Mouse (Mus musculus) embryonic stem cell, embryonic (primary cell): ENCODE measurements around the gene Rab8a.

Source experiments
- CTCF ChIA-PET, 4 experiments: fragments of 300-600 bp in 2 of 4; fragments of 350-600 bp in 2 of 4; sonication (Branson Sonifier 250); formaldehyde crosslinking; loops; one replicate each; lab custom pipeline; 2022; ENCODE audit warnings: inconsistent platforms in 2 of 4; lab: Charles Lee
- POLR2A ChIA-PET, 4 experiments: fragments of 300-600 bp in 2 of 4; fragments of 350-600 bp in 2 of 4; sonication (Branson Sonifier 250); formaldehyde crosslinking; loops; one replicate each; lab custom pipeline; 2022; ENCODE audit warnings: antibody characterized with exemption in 4 of 4, inconsistent platforms in 1 of 4; lab: Charles Lee

Gene Rab8a

DNA sequence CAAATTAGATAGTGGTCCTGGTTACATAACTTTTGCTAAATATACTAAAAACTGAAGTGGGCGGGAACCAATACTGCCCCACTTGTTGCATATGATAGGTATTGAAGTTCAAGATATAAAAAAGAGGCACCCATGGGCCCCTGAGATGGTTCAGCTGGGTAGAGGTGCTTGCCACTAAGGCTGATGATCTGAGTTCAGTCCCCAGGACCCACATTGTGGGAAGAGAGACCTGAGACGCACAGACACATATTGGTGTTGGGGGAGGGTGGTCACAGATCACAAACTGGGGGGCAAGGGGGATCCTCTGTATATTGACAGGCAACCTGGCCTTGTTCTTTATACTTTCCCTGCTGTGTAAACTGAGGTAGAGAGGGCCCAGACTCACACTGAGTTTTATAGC lies 23.6 kb upstream of the Rab8a start:
- ChIA-PET CTCF (interaction anchor here in 1 of 4 experiments (1.0 kb wide), 1 partner anchor 103 kb away, joined by 4 read pairs; the partner anchor contains the start of gene Ap1m1), POLR2A (interaction anchor here (0.5 to 17.3 kb wide), 26 partner anchors 9 to 1495 kb away, joined by 3 to 278 read pairs (median 4); partner anchors contain the start of genes Ap1m1 (in 2 of the 4), Fam32a (in 1 of the 4), Fcho1 (in 1 of the 4) and Hsh2d (in 1 of the 4))

DNA sequence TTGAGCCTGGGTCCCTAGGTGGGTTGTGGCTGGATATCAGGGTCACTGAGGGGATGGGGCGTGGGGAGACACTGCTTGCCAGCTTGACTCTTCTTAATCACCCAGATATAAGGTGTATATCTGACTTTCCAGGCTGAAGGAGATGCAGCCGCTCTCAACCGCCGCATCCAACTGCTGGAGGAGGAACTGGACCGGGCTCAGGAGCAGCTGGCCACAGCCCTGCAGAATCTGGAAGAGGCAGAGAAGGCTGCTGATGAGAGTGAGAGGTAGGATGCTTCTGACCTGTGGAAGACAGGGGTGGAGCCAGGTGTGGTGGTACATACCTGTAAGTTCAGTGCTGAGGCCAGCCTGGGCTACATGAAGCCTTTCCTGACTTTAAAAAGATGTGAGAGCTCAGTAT lies 22.5 kb upstream of the Rab8a start:
- POLR2A ChIA-PET, result interaction anchor here in 3 of 4 experiments (0.7 to 17.3 kb wide), 7 partner anchors 8 to 413 kb away, joined by 3 to 278 read pairs (median 5); partner anchors contain the start of genes Ap1m1 (in 1 of the 3) and Fcho1 (in 1 of the 3)
- CTCF ChIA-PET, result no interaction called here

GRCm38 (mm10) chr8:72143256-72143824 lies 17.7 kb upstream of the Rab8a start:
- POLR2A ChIA-PET, result interaction anchor here in 2 of 4 experiments (0.7 to 17.3 kb wide), 6 partner anchors 9 to 175 kb away, joined by 3 to 278 read pairs (median 3); partner anchors contain the start of genes Klf2 (in 1 of the 2) and Tpm4 (in 1 of the 2)

GRCm38 (mm10) chr8:72144345-72144975 lies 16.5 kb upstream of the Rab8a start:
- CTCF ChIA-PET, result interaction anchor here in 1 of 4 experiments (0.7 kb wide), 1 partner anchor 96 kb away, joined by 9 read pairs; the partner anchor contains the start of gene Ap1m1
- POLR2A ChIA-PET, result interaction anchor here in 3 of 4 experiments (0.6 to 17.3 kb wide), 6 partner anchors 3 to 387 kb away, joined by 3 to 278 read pairs (median 24); partner anchors contain the start of gene Tpm4 (in 2 of the 3)

More at GRCm38 (mm10) chr8:72143256-72143824, 17.7 kb upstream of the Rab8a start:
- CTCF ChIA-PET, result interaction anchor here in 1 of 4 experiments (0.7 kb wide), 1 partner anchor 97 kb away, joined by 9 read pairs; the partner anchor contains the start of gene Ap1m1

GRCm38 (mm10) chr8:72145511-72145910 lies 15.5 kb upstream of the Rab8a start:
- ChIA-PET CTCF (no interaction called here), POLR2A (interaction anchor here in 3 of 4 experiments (0.5 to 17.3 kb wide), 8 partner anchors 4 to 67 kb away, joined by 3 to 278 read pairs (median 5); partner anchors contain the start of genes Tpm4 (in 2 of the 3) and Cib3 (in 1 of the 3))

DNA sequence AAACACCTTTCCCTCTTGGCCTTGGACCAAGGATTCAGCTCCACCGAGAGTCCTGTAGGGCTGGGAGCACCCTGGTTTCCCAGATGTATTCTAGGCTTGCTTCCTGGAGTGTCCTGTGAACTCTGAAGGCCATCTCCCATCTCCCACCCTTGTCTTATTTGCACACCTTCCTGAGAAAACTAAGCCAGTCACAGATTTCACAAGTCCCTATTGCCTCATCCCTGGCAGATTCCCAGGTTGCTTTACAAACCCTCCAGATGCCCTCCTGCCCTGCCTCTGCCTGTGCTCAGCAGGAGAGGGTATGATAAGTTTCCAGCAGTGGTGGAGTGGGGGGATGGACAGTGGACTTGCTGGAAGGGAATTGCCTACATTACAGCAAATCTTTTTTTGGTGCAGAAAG lies 14.9 kb upstream of the Rab8a start:
- ChIA-PET CTCF (no interaction called here), POLR2A (interaction anchor here (0.5 to 17.3 kb wide), 14 partner anchors 5 to 249 kb away, joined by 3 to 278 read pairs (median 4); partner anchors contain the start of genes Tpm4 (in 2 of the 4) and Cib3 (in 1 of the 4))

DNA sequence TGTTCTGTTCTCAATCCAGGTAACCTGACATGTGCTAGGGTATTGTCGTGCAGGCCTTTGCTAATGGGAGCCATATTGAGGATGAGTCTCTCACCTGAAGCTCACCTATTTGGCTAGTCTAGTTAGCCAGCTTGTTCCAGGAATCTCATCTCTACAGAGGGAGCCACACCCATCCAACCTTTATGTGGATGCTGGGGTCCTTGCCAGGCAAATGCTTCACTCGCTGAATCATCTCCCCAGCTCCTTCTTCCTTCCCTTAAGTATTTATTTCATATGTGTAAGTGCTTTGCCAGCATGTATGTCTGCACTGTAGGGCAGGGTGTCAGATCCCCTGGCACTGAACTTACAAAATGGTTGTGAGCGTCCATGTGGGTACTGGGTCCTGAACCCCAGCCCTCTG lies 14.4 kb upstream of the Rab8a start:
- ChIA-PET POLR2A (interaction anchor here (1.0 to 17.3 kb wide), 11 partner anchors 5 to 249 kb away, joined by 3 to 278 read pairs (median 5); partner anchors contain the start of gene Tpm4 (in 2 of the 4)), CTCF (no interaction called here)

GRCm38 (mm10) chr8:72147266-72147665 lies 13.7 kb upstream of the Rab8a start:
- CTCF ChIA-PET, result interaction anchor here in 1 of 4 experiments (1.1 kb wide), 1 partner anchor 30 kb away, joined by 5 read pairs; no protein-coding TSS in a partner anchor
- POLR2A ChIA-PET, result interaction anchor here (0.7 to 17.3 kb wide), 14 partner anchors 5 to 248 kb away, joined by 3 to 278 read pairs (median 4); partner anchors contain the start of genes Tpm4 (in 2 of the 4) and Ap1m1 (in 1 of the 4)

DNA sequence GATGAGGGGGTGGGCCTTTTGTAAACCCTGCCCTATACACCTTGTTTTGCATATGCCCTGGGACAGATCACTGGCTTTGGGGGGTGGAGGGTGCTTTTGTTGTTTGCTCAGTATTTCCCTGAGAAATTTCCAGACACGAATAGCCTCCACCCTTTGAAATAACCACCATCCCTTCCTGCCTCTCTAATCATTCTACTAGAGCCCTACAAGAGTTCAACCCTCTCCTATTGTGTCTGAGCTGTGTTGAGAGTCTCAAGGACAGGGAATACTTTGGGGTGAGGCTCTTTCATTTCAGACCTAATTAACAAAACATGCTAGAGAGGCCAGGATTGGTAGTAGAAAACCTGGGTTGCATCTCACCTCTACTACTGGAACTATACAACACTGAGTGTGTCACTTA lies 11.9 kb upstream of the Rab8a start:
- ChIA-PET POLR2A (interaction anchor here (0.6 to 17.3 kb wide), 10 partner anchors 3 to 91 kb away, joined by 3 to 278 read pairs (median 4); partner anchors contain the start of genes Ap1m1 (in 1 of the 4) and Tpm4 (in 1 of the 4)), CTCF (no interaction called here)

GRCm38 (mm10) chr8:72151418-72152078 lies 9.5 kb upstream of the Rab8a start:
- CTCF ChIA-PET, result no interaction called here
- POLR2A ChIA-PET, result interaction anchor here in 3 of 4 experiments (0.7 to 16.0 kb wide), 6 partner anchors 10 to 326 kb away, joined by 3 to 278 read pairs (median 3); partner anchors contain the start of gene Tpm4 (in 1 of the 3)

- ChIA-PET POLR2A (interaction anchor here in 3 of 4 experiments (0.6 to 16.0 kb wide), 6 partner anchors 11 to 474 kb away, joined by 3 to 278 read pairs (median 6); partner anchors contain the start of gene Tpm4 (in 2 of the 3)), CTCF (no interaction called here)
These were observed 7.6 kb upstream of the Rab8a start for GRCm38 (mm10) chr8:72153382-72153781.

DNA sequence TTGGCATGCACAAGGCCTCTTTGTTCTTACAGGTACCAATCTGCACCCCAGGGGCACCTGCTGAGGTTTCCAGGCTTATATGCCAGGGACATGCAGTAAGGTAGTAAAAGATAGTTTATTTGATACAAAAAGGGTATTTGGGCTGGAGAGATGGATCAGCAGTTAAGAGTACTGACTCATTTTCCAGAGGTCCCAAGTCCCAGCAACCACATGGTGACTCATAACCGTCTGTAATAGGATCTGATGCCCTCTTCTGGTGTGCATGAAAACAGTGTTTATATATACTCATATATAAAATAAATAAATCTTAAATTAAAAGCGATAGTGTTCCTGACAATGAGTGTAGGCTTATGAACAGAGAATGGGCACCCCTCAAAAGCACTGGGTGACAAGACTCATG lies 2.9 kb upstream of the Rab8a start:
- POLR2A ChIA-PET, result interaction anchor here in 3 of 4 experiments (0.6 to 16.0 kb wide), 17 partner anchors 7 to 112 kb away, joined by 3 to 278 read pairs (median 3); partner anchors contain the start of genes Tpm4 (in 2 of the 3), Ap1m1 (in 1 of the 3), Fam32a (in 1 of the 3) and Hsh2d (in 1 of the 3)
- CTCF ChIA-PET, result interaction anchor here in 1 of 4 experiments (0.6 kb wide), 2 partner anchors 160 to 555 kb away, joined by 3 read pairs; no protein-coding TSS in a partner anchor

DNA sequence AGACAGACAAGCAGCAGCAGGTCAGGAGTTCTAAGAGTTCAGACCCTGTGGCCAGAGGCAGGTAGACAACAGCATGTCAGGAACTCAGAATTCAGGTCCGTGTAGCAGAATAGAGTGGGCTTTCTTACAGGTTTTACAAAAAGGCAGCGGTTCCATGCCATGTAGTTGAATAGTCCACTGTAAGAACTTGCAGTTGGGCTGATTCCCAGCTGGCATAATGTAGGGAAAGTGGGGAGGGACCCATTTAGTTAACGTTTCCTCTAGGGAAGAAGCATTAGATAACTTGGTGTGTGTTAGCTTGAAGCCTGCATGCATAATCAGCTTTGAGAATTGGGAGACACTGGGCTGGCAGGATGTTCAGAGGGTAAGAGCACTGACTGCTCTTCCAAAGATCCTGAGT lies 2.3 kb upstream of the Rab8a start:
- POLR2A ChIA-PET, result interaction anchor here in 2 of 4 experiments (0.6 to 16.0 kb wide), 14 partner anchors 9 to 189 kb away, joined by 3 to 278 read pairs (median 3); partner anchors contain the start of genes Fam32a (in 1 of the 2) and Tpm4 (in 1 of the 2)
- CTCF ChIA-PET, result interaction anchor here in 2 of 4 experiments (0.8 to 1.0 kb wide), 2 partner anchors 22 to 818 kb away, joined by 3 read pairs; no protein-coding TSS in a partner anchor

- POLR2A ChIA-PET, result interaction anchor here in 2 of 4 experiments (1.0 to 16.0 kb wide), 3 partner anchors 8 to 19 kb away, joined by 3 to 278 read pairs (median 4); partner anchors contain the start of gene Tpm4 (in 1 of the 2)
- CTCF ChIA-PET, result interaction anchor here in 1 of 4 experiments (0.8 kb wide), 1 partner anchor 80 kb away, joined by 3 read pairs; the partner anchor contains the start of gene Ap1m1
These were observed 993 bp upstream of the Rab8a start for GRCm38 (mm10) chr8:72160007-72160406.

DNA sequence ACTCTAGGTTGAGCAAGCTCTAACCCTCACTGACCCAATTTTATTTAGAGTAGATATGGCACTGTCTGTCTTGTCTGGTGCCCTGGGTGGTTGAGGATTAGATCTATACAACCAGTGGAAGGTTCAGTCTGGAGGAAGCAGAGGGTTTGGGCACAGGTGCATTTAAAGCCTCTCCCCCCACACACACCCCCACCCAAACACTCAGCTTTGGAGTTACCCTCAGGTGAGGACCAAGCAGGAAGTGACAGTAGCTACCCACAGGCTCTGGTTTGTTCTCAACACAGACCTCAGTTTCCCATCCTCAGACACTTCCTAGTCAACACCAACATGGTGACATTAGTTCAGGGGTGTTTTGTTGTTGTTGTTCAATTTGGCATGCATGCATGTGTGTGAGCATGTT lies 1.8 kb downstream of the Rab8a start:
- ChIA-PET POLR2A (interaction anchor here in 2 of 4 experiments (0.5 to 1.8 kb wide), 8 partner anchors 10 to 192 kb away, joined by 3 to 5 read pairs (median 3); partner anchors contain the start of gene Ap1m1 (in 1 of the 2)), CTCF (interaction anchor here in 1 of 4 experiments (0.6 kb wide), 1 partner anchor 77 kb away, joined by 7 read pairs; the partner anchor contains the start of gene Ap1m1)

DNA sequence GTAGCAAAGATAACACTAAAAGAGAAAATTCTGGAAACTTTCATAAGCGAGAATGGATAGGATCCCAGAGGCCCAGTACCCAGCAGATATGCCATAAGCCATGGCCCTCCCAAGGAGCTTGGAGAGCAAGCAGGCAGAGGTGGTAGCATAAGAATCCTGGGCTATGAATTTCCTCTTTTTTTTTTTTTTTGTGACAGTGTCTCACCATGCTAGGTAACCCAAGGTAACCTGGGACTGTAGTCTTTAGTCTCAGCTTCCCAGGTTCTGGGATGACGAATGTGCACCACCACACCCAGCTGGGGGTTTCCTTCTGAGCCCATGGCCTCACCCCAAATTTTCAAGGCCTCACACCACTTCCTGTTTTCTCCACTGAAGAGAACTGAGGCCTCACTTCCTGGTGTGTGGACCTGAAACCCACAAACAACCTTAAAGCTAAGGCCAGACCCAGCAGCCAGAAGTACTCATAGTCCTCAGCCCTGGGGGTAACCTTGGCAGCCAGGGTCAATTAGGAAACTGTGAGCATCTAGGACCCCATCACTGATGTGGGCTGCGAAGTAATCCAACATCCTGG lies 8.2 kb downstream of the Rab8a start:
- POLR2A ChIA-PET, result interaction anchor here in 2 of 4 experiments (0.9 to 2.2 kb wide), 5 partner anchors 21 to 206 kb away, joined by 3 to 10 read pairs (median 5); partner anchors contain the start of gene Fam32a (in 1 of the 2)
- CTCF ChIA-PET, result no interaction called here
